Mouse (Mus musculus): ENCODE measurements around the gene Pank3. TPM values are rescaled to one million over a fixed set of nuclear protein-coding genes. Genes with fewer than 3 reads are reported as not detected.
"Not testable (repeated sequence)": the region's sequence is repeated elsewhere in the genome, so short reads cannot be mapped to it uniquely, and the experiment has no call there.

Gene Pank3
- polyA plus RNA-seq, 1 experiment from 2014 or later: 25.3 TPM

- no peak overlapping the region for H3K4me3 ChIP-seq (ENCODE audit: low read depth, low read length)
- 62% methylated on average over 2 of the region's 2 CpGs for WGBS
- no peak overlapping the region for H3K27ac ChIP-seq (ENCODE audit: low read depth, low read length)
- H3K27me3 ChIP-seq (ENCODE audit: control insufficient read depth, insufficient read depth, low read length): no peaks in the 10 kb centered on the region
- H3K9me3 ChIP-seq (ENCODE audit: control insufficient read depth, low read length): no peaks in the 10 kb centered on the region; the same call in 1 of the 2 replicates
- DNase-seq (ENCODE audit: low spot score, missing footprints): no peak
- ATAC-seq (ENCODE audit: low FRiP score): no peak
- H3K9ac ChIP-seq (ENCODE audit: low read length): no peak overlapping the region
- no peaks in the 10 kb centered on the region for H3K4me1 ChIP-seq (ENCODE audit: control insufficient read depth, insufficient read depth, low read length)
- H3K4me2 ChIP-seq: no peak overlapping the region
- H3K36me3 ChIP-seq (ENCODE audit: control insufficient read depth, insufficient read depth, low read length): peaks cover 20% of the 10 kb centered on the region
These were observed 19.2 kb downstream of the Pank3 start for GRCm38 (mm10) chr11:35788443-35788842.

GRCm38 (mm10) chr11:35792800-35793199, 23.5 kb downstream of the Pank3 start:
- not testable (repeated sequence) for H3K4me1 ChIP-seq (ENCODE audit: control insufficient read depth, insufficient read depth, low read length); ATAC-seq (ENCODE audit: low FRiP score); H3K9me3 ChIP-seq (ENCODE audit: control insufficient read depth, low read length); H3K4me3 ChIP-seq (ENCODE audit: low read depth, low read length); H3K27ac ChIP-seq (ENCODE audit: low read depth, low read length); DNase-seq (ENCODE audit: low spot score, missing footprints); H3K36me3 ChIP-seq (ENCODE audit: control insufficient read depth, insufficient read depth, low read length); H3K4me2 ChIP-seq; H3K9ac ChIP-seq (ENCODE audit: low read length)
- WGBS: 86% methylated on average over 5 of the region's 5 CpGs
- peaks cover 16% of the 10 kb centered on the region for H3K27me3 ChIP-seq (ENCODE audit: control insufficient read depth, insufficient read depth, low read length)

GRCm38 (mm10) chr11:35797751-35798494, 28.6 kb downstream of the Pank3 start:
- 3% methylated on average over 86 of the region's 86 CpGs for WGBS
- DNase-seq (ENCODE audit: low spot score, missing footprints): peak; percentile 94

GRCm38 (mm10) chr11:35798495-35798820, 29.2 kb downstream of the Pank3 start:
- Histone ChIP-seq H3K4me3 (ENCODE audit: low read depth, low read length) (peak overlapping the region; percentile 65), H3K27me3 (ENCODE audit: control insufficient read depth, insufficient read depth, low read length) (peaks cover 32% of the 10 kb centered on the region), H3K4me2 (peak overlapping the region; percentile 86), H3K9me3 (ENCODE audit: control insufficient read depth, low read length) (no peaks in the 10 kb centered on the region), H3K27ac (ENCODE audit: low read depth, low read length) (no peak overlapping the region; the same call in 1 of the 2 replicates), H3K4me1 (ENCODE audit: control insufficient read depth, insufficient read depth, low read length) (peaks cover 5% of the 10 kb centered on the region), H3K36me3 (ENCODE audit: control insufficient read depth, insufficient read depth, low read length) (no peaks in the 10 kb centered on the region), H3K9ac (ENCODE audit: low read length) (peak overlapping the region; percentile 61)
- DNase-seq (ENCODE audit: low spot score, missing footprints): peak; percentile 94
- 2% methylated on average over 23 of the region's 23 CpGs for WGBS
- ATAC-seq (ENCODE audit: low FRiP score): peak; percentile 89

More at GRCm38 (mm10) chr11:35797751-35798494, 28.6 kb downstream of the Pank3 start:
- Histone ChIP-seq H3K9me3 (ENCODE audit: control insufficient read depth, low read length) (no peaks in the 10 kb centered on the region), H3K4me1 (ENCODE audit: control insufficient read depth, insufficient read depth, low read length) (peaks cover 5% of the 10 kb centered on the region), H3K4me2 (peak overlapping the region; percentile 86), H3K9ac (ENCODE audit: low read length) (peak overlapping the region; percentile 61), H3K36me3 (ENCODE audit: control insufficient read depth, insufficient read depth, low read length) (no peaks in the 10 kb centered on the region), H3K4me3 (ENCODE audit: low read depth, low read length) (peak overlapping the region; percentile 65), H3K27ac (ENCODE audit: low read depth, low read length) (no peak overlapping the region; the same call in 1 of the 2 replicates), H3K27me3 (ENCODE audit: control insufficient read depth, insufficient read depth, low read length) (peaks cover 32% of the 10 kb centered on the region)
- peak; percentile 75 for ATAC-seq (ENCODE audit: low FRiP score)

GRCm38 (mm10) chr11:35798874-35799273, 29.6 kb downstream of the Pank3 start, which contains the start of gene Fbll1:
Gene Fbll1, minus strand, starts transcription at chr11:35798884.
- peaks cover 5% of the 10 kb centered on the region for H3K4me1 ChIP-seq (ENCODE audit: control insufficient read depth, insufficient read depth, low read length)
- peaks cover 32% of the 10 kb centered on the region for H3K27me3 ChIP-seq (ENCODE audit: control insufficient read depth, insufficient read depth, low read length)
- ATAC-seq (ENCODE audit: low FRiP score) (peak; percentile 47), DNase-seq (ENCODE audit: low spot score, missing footprints) (peak; percentile 94)
- peak within 1 kb of the TSS; percentile 65 for H3K4me3 ChIP-seq (ENCODE audit: low read depth, low read length)
- H3K36me3 ChIP-seq (ENCODE audit: control insufficient read depth, insufficient read depth, low read length): no peaks in the 10 kb centered on the region
- H3K4me2 ChIP-seq: peak within 1 kb of the TSS; percentile 86
- H3K9me3 ChIP-seq (ENCODE audit: control insufficient read depth, low read length): no peaks in the 10 kb centered on the region
- no peak within 1 kb of the TSS; the same call in 1 of the 2 replicates for H3K27ac ChIP-seq (ENCODE audit: low read depth, low read length)
- peak within 1 kb of the TSS; percentile 61 for H3K9ac ChIP-seq (ENCODE audit: low read length)
- WGBS: 10% methylated on average over 11 of the region's 11 CpGs

GRCm38 (mm10) chr11:35801332-35801731, 32.0 kb downstream of the Pank3 start:
- Histone ChIP-seq H3K9ac (ENCODE audit: low read length) (no peak overlapping the region), H3K4me3 (ENCODE audit: low read depth, low read length) (no peak overlapping the region), H3K36me3 (ENCODE audit: control insufficient read depth, insufficient read depth, low read length) (no peaks in the 10 kb centered on the region), H3K27me3 (ENCODE audit: control insufficient read depth, insufficient read depth, low read length) (peaks cover 30% of the 10 kb centered on the region), H3K4me2 (no peak overlapping the region), H3K9me3 (ENCODE audit: control insufficient read depth, low read length) (no peaks in the 10 kb centered on the region), H3K27ac (ENCODE audit: low read depth, low read length) (no peak overlapping the region), H3K4me1 (ENCODE audit: control insufficient read depth, insufficient read depth, low read length) (peaks cover 5% of the 10 kb centered on the region)
- DNase-seq (ENCODE audit: low spot score, missing footprints) (no peak), ATAC-seq (ENCODE audit: low FRiP score) (no peak)
- 77% methylated on average over 5 of the region's 5 CpGs for WGBS

- H3K4me2 ChIP-seq: no peak overlapping the region
- ATAC-seq (ENCODE audit: low FRiP score) (no peak), DNase-seq (ENCODE audit: low spot score, missing footprints) (no peak)
- H3K9me3 ChIP-seq (ENCODE audit: control insufficient read depth, low read length): no peaks in the 10 kb centered on the region
- no peak overlapping the region for H3K4me3 ChIP-seq (ENCODE audit: low read depth, low read length)
- no peaks in the 10 kb centered on the region for H3K27me3 ChIP-seq (ENCODE audit: control insufficient read depth, insufficient read depth, low read length)
- no peak overlapping the region for H3K27ac ChIP-seq (ENCODE audit: low read depth, low read length)
- H3K9ac ChIP-seq (ENCODE audit: low read length): no peak overlapping the region
- H3K36me3 ChIP-seq (ENCODE audit: control insufficient read depth, insufficient read depth, low read length): peaks cover 31% of the 10 kb centered on the region
- no peaks in the 10 kb centered on the region for H3K4me1 ChIP-seq (ENCODE audit: control insufficient read depth, insufficient read depth, low read length)
- WGBS: 90% methylated on average over 10 of the region's 10 CpGs
These were observed 42.2 kb downstream of the Pank3 start for GRCm38 (mm10) chr11:35811458-35811857.

GRCm38 (mm10) chr11:35816316-35816715, 47.0 kb downstream of the Pank3 start:
- ATAC-seq (ENCODE audit: low FRiP score): no peak
- H3K27me3 ChIP-seq (ENCODE audit: control insufficient read depth, insufficient read depth, low read length): no peaks in the 10 kb centered on the region
- no peak overlapping the region for H3K4me2 ChIP-seq
- H3K9me3 ChIP-seq (ENCODE audit: control insufficient read depth, low read length): no peaks in the 10 kb centered on the region
- H3K4me1 ChIP-seq (ENCODE audit: control insufficient read depth, insufficient read depth, low read length): no peaks in the 10 kb centered on the region
- WGBS: 92% methylated on average over 12 of the region's 12 CpGs
- H3K4me3 ChIP-seq (ENCODE audit: low read depth, low read length): no peak overlapping the region
- no peak overlapping the region for H3K9ac ChIP-seq (ENCODE audit: low read length)
- H3K27ac ChIP-seq (ENCODE audit: low read depth, low read length): no peak overlapping the region
- no peak for DNase-seq (ENCODE audit: low spot score, missing footprints)
- H3K36me3 ChIP-seq (ENCODE audit: control insufficient read depth, insufficient read depth, low read length): peaks cover 30% of the 10 kb centered on the region

GRCm38 (mm10) chr11:35827714-35828113, 58.4 kb downstream of the Pank3 start:
- Histone ChIP-seq H3K27me3 (ENCODE audit: control insufficient read depth, insufficient read depth, low read length) (no peaks in the 10 kb centered on the region), H3K36me3 (ENCODE audit: control insufficient read depth, insufficient read depth, low read length) (peaks cover 28% of the 10 kb centered on the region), H3K27ac (ENCODE audit: low read depth, low read length) (no peak overlapping the region), H3K9me3 (ENCODE audit: control insufficient read depth, low read length) (no peaks in the 10 kb centered on the region), H3K9ac (ENCODE audit: low read length) (no peak overlapping the region), H3K4me2 (no peak overlapping the region), H3K4me3 (ENCODE audit: low read depth, low read length) (no peak overlapping the region), H3K4me1 (ENCODE audit: control insufficient read depth, insufficient read depth, low read length) (no peaks in the 10 kb centered on the region)
- ATAC-seq (ENCODE audit: low FRiP score) (no peak), DNase-seq (ENCODE audit: low spot score, missing footprints) (no peak)
- 94% methylated on average over 6 of the region's 6 CpGs for WGBS

Measured in midbrain, embryonic 11.5 days (tissue).